Mouse (Mus musculus) olfactory bulb, adult 2 months (tissue): ENCODE measurements around the gene Prrg3.

ENCODE experiments used
- CTCF ChIP-seq: fragments of 200-500 bp; IDR thresholded peaks from 2 replicates; pipeline ENCODE4 v1.5.1; 2012; ENCODE audit warnings: low read depth, mild to moderate bottlenecking, low read length, moderate library complexity; ENCODE audit not compliant: insufficient read depth
- POLR2A ChIP-seq: fragments of 200-500 bp; IDR thresholded peaks from 2 replicates; pipeline ENCODE4 v1.6.1; 2012; ENCODE audit warnings: mild to moderate bottlenecking, low read depth, low read length, moderate library complexity; ENCODE audit not compliant: insufficient read depth

DNA sequence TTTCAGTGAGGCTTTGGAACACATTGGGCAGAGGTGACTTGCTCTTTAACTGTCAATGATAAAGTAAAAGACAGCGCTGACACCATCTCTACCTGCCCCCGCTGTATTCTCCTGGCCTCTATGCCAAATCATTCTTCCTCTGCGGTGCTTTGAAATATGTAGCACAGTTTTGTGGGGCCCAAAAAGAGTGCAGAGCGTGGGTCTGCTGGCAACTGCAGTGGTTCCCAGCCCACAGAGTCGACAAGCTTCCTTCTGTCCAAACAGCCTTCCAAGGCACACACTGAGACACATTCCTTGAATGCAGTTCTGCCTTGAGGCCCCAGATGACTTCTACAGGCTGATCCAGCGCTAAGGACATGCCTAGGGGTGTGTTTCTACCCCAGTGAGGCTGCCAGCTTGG is 6.4 kb downstream of the Prrg3 start:
- TF ChIP-seq CTCF (no peak), POLR2A (no peak)
